Mouse (Mus musculus) C2C12 (cell line): ENCODE measurements at regions not wholly inside any gene's neighbourhood (a gene's known extent, or its start where the extent isn't known, plus 50 kb on each side); places are given as distances from the start of the nearest gene placed in this dataset.

Experiments used
- H3K27me3 ChIP-seq: one replicate; pipeline ENCODE4 v1.6.1; 2011; ENCODE audit not compliant: control insufficient read depth, insufficient read depth, insufficient read length
- H3K36me3 ChIP-seq: one replicate; pipeline ENCODE4 v1.6.1; 2011; ENCODE audit not compliant: control insufficient read depth, insufficient read depth
- H3K4me3 ChIP-seq: one replicate; pipeline ENCODE4 v1.5.1; 2011; ENCODE audit warnings: mild to moderate bottlenecking, control low read depth; ENCODE audit not compliant: poor library complexity, insufficient read depth, severe bottlenecking
- H3K79me2 ChIP-seq: one replicate; pipeline ENCODE4 v1.6.1; 2011; ENCODE audit not compliant: control insufficient read depth, insufficient read depth
- H3K79me3 ChIP-seq: one replicate; pipeline ENCODE4 v1.6.1; 2011; ENCODE audit warnings: low read depth, control low read depth
- H3ac ChIP-seq: one replicate; pipeline ENCODE3; 2011; ENCODE audit warnings: low read depth; ENCODE audit not compliant: control insufficient read depth, insufficient read length
- CEBPB ChIP-seq: IDR thresholded peaks from one replicate; pipeline ENCODE4 v1.6.1; 2011; ENCODE audit warnings: low read depth, mild to moderate bottlenecking, control low read depth, moderate library complexity
- CTCF ChIP-seq: IDR thresholded peaks from one replicate; pipeline ENCODE4 v1.5.1; 2011; ENCODE audit not compliant: control insufficient read depth, insufficient read depth, insufficient read length
- FOSL1 ChIP-seq: IDR thresholded peaks from one replicate; pipeline ENCODE4 v1.8.0; 2011; ENCODE audit warnings: mild to moderate bottlenecking, low read length; ENCODE audit not compliant: poor library complexity, insufficient read depth, severe bottlenecking
- MAX ChIP-seq: IDR thresholded peaks from one replicate; pipeline ENCODE4 v1.6.1; 2011; ENCODE audit warnings: mild to moderate bottlenecking, control low read depth
- MYOD1 ChIP-seq: IDR thresholded peaks from one replicate; pipeline ENCODE4 v1.6.1; 2011; ENCODE audit warnings: low read depth; ENCODE audit not compliant: control insufficient read depth, insufficient read length
- MYOG ChIP-seq: IDR thresholded peaks from one replicate; pipeline ENCODE4 v1.6.1; 2011; ENCODE audit not compliant: control insufficient read depth, insufficient read length; ENCODE audit errors: extremely low read depth
- USF1 ChIP-seq: IDR thresholded peaks from one replicate; pipeline ENCODE4 v1.6.1; 2011; ENCODE audit warnings: low read depth, mild to moderate bottlenecking, control low read depth, moderate library complexity

- Histone ChIP-seq H3K79me2 (no peaks in the 10 kb centered on the region), H3K79me3 (no peaks in the 10 kb centered on the region), H3K36me3 (no peaks in the 10 kb centered on the region), H3K4me3 (no peak overlapping the region), H3K27me3 (no peaks in the 10 kb centered on the region), H3ac (no peak overlapping the region)
- TF ChIP-seq MYOG (no peak), USF1 (no peak)
These were observed 1278.1 kb downstream of the Stim2 start for GRCm38 (mm10) chr5:55276265-55276837.

GRCm38 (mm10) chr5:55293301-55293700, 1295.0 kb downstream of the Stim2 start:
- no peaks in the 10 kb centered on the region for H3K36me3 ChIP-seq
- H3ac ChIP-seq, result no peak overlapping the region
- no peak for TF ChIP-seq MAX
- no peak for TF ChIP-seq FOSL1
- TF ChIP-seq CEBPB, result no peak
- TF ChIP-seq MYOD1, result no peak
- H3K79me3 ChIP-seq, result no peaks in the 10 kb centered on the region
- H3K4me3 ChIP-seq, result no peak overlapping the region
- H3K79me2 ChIP-seq, result no peaks in the 10 kb centered on the region
- H3K27me3 ChIP-seq, result no peaks in the 10 kb centered on the region

GRCm38 (mm10) chr5:55293978-55294377, 1295.7 kb downstream of the Stim2 start:
- Histone ChIP-seq H3K36me3 (no peaks in the 10 kb centered on the region), H3K79me3 (no peaks in the 10 kb centered on the region), H3K4me3 (no peak overlapping the region), H3ac (no peak overlapping the region), H3K27me3 (no peaks in the 10 kb centered on the region), H3K79me2 (no peaks in the 10 kb centered on the region)
- TF ChIP-seq CTCF (no peak), MYOD1 (no peak), CEBPB (no peak), MAX (no peak), MYOG (no peak), USF1 (no peak), FOSL1 (no peak)

- Histone ChIP-seq H3ac (no peak overlapping the region), H3K27me3 (no peaks in the 10 kb centered on the region), H3K4me3 (no peak overlapping the region), H3K79me3 (no peaks in the 10 kb centered on the region), H3K36me3 (no peaks in the 10 kb centered on the region), H3K79me2 (no peaks in the 10 kb centered on the region)
- TF ChIP-seq MYOD1, result no peak
- no peak for TF ChIP-seq USF1
- TF ChIP-seq MYOG, result no peak
- TF ChIP-seq MAX, result no peak
- TF ChIP-seq FOSL1, result no peak
- no peak for TF ChIP-seq CTCF
- no peak for TF ChIP-seq CEBPB
These were observed 1296.5 kb downstream of the Stim2 start for GRCm38 (mm10) chr5:55294781-55295180.

GRCm38 (mm10) chr5:55301538-55301937, 1303.2 kb downstream of the Stim2 start:
- Histone ChIP-seq H3K79me3 (no peaks in the 10 kb centered on the region), H3ac (no peak overlapping the region), H3K4me3 (no peak overlapping the region), H3K36me3 (no peaks in the 10 kb centered on the region), H3K27me3 (no peaks in the 10 kb centered on the region), H3K79me2 (no peaks in the 10 kb centered on the region)
- TF ChIP-seq CEBPB, result no peak
- no peak for TF ChIP-seq CTCF
- TF ChIP-seq MYOD1, result no peak
- TF ChIP-seq MYOG, result no peak
- TF ChIP-seq FOSL1, result no peak
- TF ChIP-seq MAX, result no peak
- TF ChIP-seq USF1, result no peak

- no peaks in the 10 kb centered on the region for H3K36me3 ChIP-seq
- no peaks in the 10 kb centered on the region for H3K79me2 ChIP-seq
- H3K27me3 ChIP-seq, result no peaks in the 10 kb centered on the region
- H3K4me3 ChIP-seq, result no peak overlapping the region
- no peaks in the 10 kb centered on the region for H3K79me3 ChIP-seq
- H3ac ChIP-seq, result no peak overlapping the region
- no peak for TF ChIP-seq CEBPB
- no peak for TF ChIP-seq MYOG
- no peak for TF ChIP-seq MYOD1
- no peak for TF ChIP-seq FOSL1
- no peak for TF ChIP-seq CTCF
- no peak for TF ChIP-seq MAX
- no peak for TF ChIP-seq USF1
These were observed 1347.7 kb downstream of the Stim2 start for GRCm38 (mm10) chr5:55345968-55346367.
